In the genomic region with DNA sequence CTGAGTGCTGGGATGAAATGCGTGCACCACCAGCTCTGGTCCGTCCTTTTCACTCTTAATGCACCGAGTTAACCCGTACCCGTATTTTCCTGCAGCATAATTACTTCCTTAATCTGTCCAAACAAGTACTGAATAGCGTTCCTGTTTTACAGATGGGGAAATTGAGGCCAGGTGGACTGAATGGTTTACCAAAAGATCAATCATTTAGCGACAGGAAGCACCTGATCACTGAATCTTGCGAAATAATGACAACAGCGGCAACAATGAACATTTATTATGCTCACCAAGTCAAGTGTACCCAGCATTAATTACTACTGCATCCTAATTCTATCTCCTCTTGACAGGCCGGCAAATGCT, we compare ENCODE assay signal across 8 mouse cellular contexts. TPM values are rescaled to one million over a fixed set of nuclear protein-coding genes. Genes with fewer than 3 reads are reported as not detected.
DNase-seq lines count a peak whose midpoint lies in the region; ATAC-seq and TF ChIP-seq lines count a peak whose summit lies in the region.

A gene (plus strand): TSS at position 258 of the 357 bp plus-strand sequence.

- no peaks in the 10 kb centered on the region for H3K36me3 ChIP-seq in lung, embryonic 14.5 days (ENCODE audit: insufficient read depth)
- no peaks in the 10 kb centered on the region for H3K36me3 ChIP-seq in embryonic facial prominence, embryonic 15.5 days
- H3K36me3 ChIP-seq in neural tube, embryonic 12.5 days: no peaks in the 10 kb centered on the region

- peaks cover 9% of the 10 kb centered on the region; the same call in 1 of the 2 replicates for H3K27me3 ChIP-seq in lung, embryonic 14.5 days (ENCODE audit: insufficient read depth, low read length)
- H3K27me3 ChIP-seq in embryonic facial prominence, embryonic 15.5 days: no peaks in the 10 kb centered on the region
- H3K27me3 ChIP-seq in neural tube, embryonic 12.5 days (replicated peaks): peaks cover 31% of the 10 kb centered on the region

- no peak for ATAC-seq in lung, embryonic 14.5 days (ENCODE audit: insufficient read depth)
- ATAC-seq in embryonic facial prominence, embryonic 15.5 days (ENCODE audit: insufficient number of reproducible peaks, low FRiP score, low TSS enrichment, low read depth): no peak
- no peak for ATAC-seq in neural tube, embryonic 12.5 days (ENCODE audit: low FRiP score, low read depth)

- peak; percentile 5 for DNase-seq in lung, embryonic 14.5 days
- no peak for DNase-seq in lung, postnatal 36 days
- DNase-seq in induced T-regulatory cell, adult 2 months (ENCODE audit: low read depth): peak; percentile 11
- DNase-seq in adrenal gland, postnatal 25 days: no peak
- no peak for DNase-seq in left cerebral cortex, postnatal 25 days (ENCODE audit: low spot score in 2 of 2)
- no peak for DNase-seq in retina, embryonic 14.5 days (ENCODE audit: low spot score)

- intact Hi-C loops in left cerebral cortex, postnatal 25 days (cut with DNase I): no loop called here

- peak within 1 kb of the TSS; percentile 94 for H3K27ac ChIP-seq in lung, embryonic 14.5 days (ENCODE audit: low read depth)
- peak within 1 kb of the TSS; percentile 92 for H3K27ac ChIP-seq in embryonic facial prominence, embryonic 15.5 days (replicated peaks)
- no peak within 1 kb of the TSS for H3K27ac ChIP-seq in neural tube, embryonic 12.5 days

- peak within 1 kb of the TSS; percentile 84 for H3K4me2 ChIP-seq in lung, embryonic 14.5 days
- H3K4me2 ChIP-seq in embryonic facial prominence, embryonic 15.5 days (replicated peaks): peak within 1 kb of the TSS; percentile 93
- H3K4me2 ChIP-seq in neural tube, embryonic 12.5 days (replicated peaks): peak within 1 kb of the TSS; percentile 97

- peak within 1 kb of the TSS; percentile 66 for H3K4me3 ChIP-seq in lung, embryonic 14.5 days (ENCODE audit: low read depth, low read length)
- H3K4me3 ChIP-seq in embryonic facial prominence, embryonic 15.5 days (replicated peaks): peak within 1 kb of the TSS; percentile 66
- peak within 1 kb of the TSS; percentile 55 for H3K4me3 ChIP-seq in neural tube, embryonic 12.5 days

- peaks cover 13% of the 10 kb centered on the region for H3K4me1 ChIP-seq in lung, embryonic 14.5 days (ENCODE audit: insufficient read depth)
- H3K4me1 ChIP-seq in embryonic facial prominence, embryonic 15.5 days: peaks cover 34% of the 10 kb centered on the region
- peaks cover 25% of the 10 kb centered on the region for H3K4me1 ChIP-seq in neural tube, embryonic 12.5 days

- 18% methylated on average over 10 of the region's 10 CpGs for WGBS in lung, embryonic 14.5 days
- 17% methylated on average over 10 of the region's 10 CpGs for WGBS in embryonic facial prominence, embryonic 15.5 days
- WGBS in neural tube, embryonic 12.5 days: 14% methylated on average over 10 of the region's 10 CpGs

- H3K9me3 ChIP-seq in lung, embryonic 14.5 days (ENCODE audit: low read depth, low read length): no peaks in the 10 kb centered on the region
- no peaks in the 10 kb centered on the region for H3K9me3 ChIP-seq in embryonic facial prominence, embryonic 15.5 days (replicated peaks)
- H3K9me3 ChIP-seq in neural tube, embryonic 12.5 days: no peaks in the 10 kb centered on the region

- H3K9ac ChIP-seq in lung, embryonic 14.5 days: peak within 1 kb of the TSS; percentile 84
- peak within 1 kb of the TSS; percentile 65 for H3K9ac ChIP-seq in embryonic facial prominence, embryonic 15.5 days
- peak within 1 kb of the TSS; percentile 65 for H3K9ac ChIP-seq in neural tube, embryonic 12.5 days

- TF ChIP-seq CTCF in lung, embryonic 14.5 days (IDR thresholded peaks at IDR 0.05; ENCODE audit: low read depth): no peak

RNA-seq across cellular contexts. Expression of the gene that starts here (rescaled TPM):
- 18.8 and 20.2 TPM in 2 replicates for polyA plus RNA-seq in lung, embryonic 14.5 days (2014; fragmentation: Nextera tagmentation; extraction: Ambion mirVana)
- 13.7 and 15.8 TPM in 2 replicates for polyA plus RNA-seq in embryonic facial prominence, embryonic 15.5 days (2015; fragmentation: Nextera tagmentation; extraction: Ambion mirVana)
- 8.4 and 10.2 TPM in 2 replicates for polyA plus RNA-seq in neural tube, embryonic 12.5 days (2016; fragmentation: Nextera tagmentation; extraction: Ambion mirVana)
- 2.4 and 4.3 TPM in 2 replicates for total RNA-seq in adrenal gland, postnatal 25 days (2021)
- total RNA-seq in left cerebral cortex, postnatal 25 days (2021): under 1 TPM; 0.18 to 0.69 TPM

Comparison
In these comparisons a context has a peak if more than half of its experiments do, and no peak if none do; other contexts are left out.
1. DNase-seq: peak in lung, embryonic 14.5 days (single experiment) and induced T-regulatory cell, adult 2 months (single experiment); none in lung, postnatal 36 days (single experiment), adrenal gland, postnatal 25 days (single experiment), left cerebral cortex, postnatal 25 days (0 of 2) and retina, embryonic 14.5 days (single experiment).
2. Peak in every context shown above with its lines, with median percentiles within 50 percentile points of each other: H3K4me2 ChIP-seq, H3K4me3 ChIP-seq and H3K9ac ChIP-seq.